Mouse (Mus musculus) layer of hippocampus, postnatal 10 days (tissue): ENCODE data around the gene Hes6. TPM values are rescaled to one million over a fixed set of nuclear protein-coding genes. Genes with fewer than 3 reads are reported as not detected.
A peak's percentile ranks its signal among the peaks of the same experiment; 100 is the strongest.

Experiments used
- DNase-seq, 2 experiments: peaks; one replicate each; pipeline ENCODE4 v3.0.0; 2021; ENCODE audit warnings: low spot score in 2 of 2
- total RNA-seq, 2 experiments: library from RNA; stranded (reverse); gene quantifications; 2 replicates each; pipeline ENCODE4 v1.2.3; 2021

Gene Hes6
- total RNA-seq, 2 experiments from 2014 or later = 31.4 to 36.0 TPM

DNA sequence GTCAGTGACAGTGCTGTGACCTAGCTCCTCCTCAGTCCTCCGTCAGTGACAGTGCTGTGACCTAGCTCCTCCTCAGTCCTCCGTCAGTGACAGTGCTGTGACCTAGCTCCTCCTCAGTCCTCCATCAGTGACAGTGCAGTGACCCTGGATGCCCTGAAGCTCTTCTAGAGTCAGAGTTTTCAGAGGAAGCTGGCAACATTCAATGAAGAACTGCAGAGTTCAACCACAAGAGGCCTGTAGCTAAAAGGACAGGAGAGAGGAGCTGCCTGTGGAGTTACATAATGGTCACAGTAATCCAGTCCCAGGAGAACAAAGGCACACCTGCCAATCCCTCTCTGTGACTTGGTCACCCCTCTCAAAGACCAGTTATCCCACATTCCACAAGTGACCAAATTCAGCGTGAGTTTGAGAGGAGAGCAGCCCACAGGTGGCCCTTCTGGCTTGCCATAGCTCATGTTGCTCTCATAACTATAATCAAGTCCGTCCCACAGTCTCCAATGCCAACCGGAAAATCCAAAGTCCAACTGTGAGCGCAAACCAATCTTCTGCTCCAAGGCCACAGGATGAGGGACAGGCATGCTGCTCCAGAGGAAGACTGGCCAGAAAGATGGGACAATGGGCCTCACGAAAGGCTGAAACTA is 28.6 kb upstream of the Hes6 start:
- DNase-seq = no peak

DNA sequence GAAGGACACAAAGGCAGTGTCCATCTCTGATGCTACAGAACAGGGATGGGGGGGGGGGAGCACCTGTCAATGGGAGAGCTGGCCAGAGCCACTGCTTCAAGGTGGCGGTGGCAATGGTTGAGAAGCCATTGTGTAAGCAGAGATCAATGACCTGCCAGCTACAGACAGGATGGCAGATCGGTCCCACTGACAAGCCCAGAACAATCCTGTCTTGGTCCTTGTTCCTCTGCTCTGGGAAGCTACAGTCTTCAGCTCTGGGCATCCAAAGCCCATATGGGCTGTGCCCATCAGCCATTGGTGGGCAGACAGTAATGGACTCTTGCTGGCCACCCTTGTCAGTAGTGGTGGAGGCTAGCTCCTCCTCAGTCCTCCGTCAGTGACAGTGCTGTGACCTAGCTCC is 28.0 kb upstream of the Hes6 start:
- no peak for DNase-seq

- no peak for DNase-seq
Observed at GRCm38 (mm10) chr1:91439776-91440175, 25.9 kb upstream of the Hes6 start.

DNA sequence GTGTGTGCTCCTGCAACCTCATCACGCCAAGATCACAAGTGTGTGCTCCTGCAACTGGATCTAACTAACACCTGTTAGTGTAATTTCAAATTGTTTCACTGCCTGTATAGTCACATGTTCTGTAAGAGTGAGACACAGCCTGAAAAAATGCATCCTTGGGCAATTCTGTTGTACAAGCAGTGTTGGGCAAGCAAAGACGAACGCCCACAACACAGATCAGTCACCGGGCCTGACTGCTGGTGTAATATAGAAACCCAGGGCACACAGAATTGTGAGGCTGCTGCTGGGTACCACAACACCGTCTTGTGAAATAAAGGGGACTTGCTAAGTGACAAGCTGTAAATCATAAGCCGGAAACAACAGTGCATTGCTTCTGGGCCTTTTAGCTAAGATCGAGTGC is 23.7 kb upstream of the Hes6 start:
- DNase-seq = no peak

- no peak for DNase-seq
Observed at GRCm38 (mm10) chr1:91437083-91437400, 23.2 kb upstream of the Hes6 start.

GRCm38 (mm10) chr1:91436380-91437082 is 22.7 kb upstream of the Hes6 start:
- DNase-seq = peak; percentile 62 to 69

- DNase-seq = no peak
Observed at GRCm38 (mm10) chr1:91435606-91436130, 21.8 kb upstream of the Hes6 start.

DNA sequence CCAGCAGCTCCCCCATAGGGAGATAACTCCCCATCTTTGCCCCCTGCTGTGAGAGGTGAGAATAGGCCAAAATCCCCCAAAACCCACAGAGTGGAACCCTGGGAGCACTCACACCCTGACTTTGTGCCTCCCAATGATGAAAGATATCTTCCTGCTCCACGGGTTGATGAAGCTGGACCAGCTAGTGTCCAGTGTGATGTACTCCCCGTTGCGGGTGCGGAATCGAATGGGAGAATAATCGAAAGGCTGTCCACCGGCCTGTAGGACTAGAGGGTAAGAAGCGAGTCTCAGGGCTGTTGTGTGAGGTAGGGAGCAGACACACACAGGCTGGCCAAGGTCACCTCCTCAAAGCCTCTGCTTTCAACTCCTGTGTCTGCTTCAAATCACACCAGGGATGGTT is 21.1 kb upstream of the Hes6 start:
- DNase-seq = no peak

DNA sequence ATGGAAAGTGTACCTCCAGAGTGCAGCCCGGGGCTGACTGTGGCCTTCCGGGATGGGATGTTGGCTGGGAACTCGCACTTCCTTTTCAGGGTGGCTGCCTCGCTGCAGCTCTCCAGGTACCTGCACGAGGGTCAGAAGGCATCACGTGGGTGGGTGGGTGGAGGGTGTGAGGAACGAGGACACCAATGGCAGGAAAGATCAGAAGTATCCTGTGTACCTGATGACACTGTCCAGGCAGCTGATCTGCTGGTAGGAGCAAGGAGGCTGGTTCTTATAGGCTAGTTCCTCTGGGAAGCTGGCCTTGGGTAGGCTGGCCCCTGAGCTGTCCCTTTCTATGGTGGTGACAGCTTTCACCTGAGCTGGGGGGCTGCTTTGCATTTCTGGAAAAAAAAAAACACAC is 16.9 kb upstream of the Hes6 start:
- DNase-seq = no peak

GRCm38 (mm10) chr1:91429212-91429611 is 15.4 kb upstream of the Hes6 start:
- no peak for DNase-seq

DNA sequence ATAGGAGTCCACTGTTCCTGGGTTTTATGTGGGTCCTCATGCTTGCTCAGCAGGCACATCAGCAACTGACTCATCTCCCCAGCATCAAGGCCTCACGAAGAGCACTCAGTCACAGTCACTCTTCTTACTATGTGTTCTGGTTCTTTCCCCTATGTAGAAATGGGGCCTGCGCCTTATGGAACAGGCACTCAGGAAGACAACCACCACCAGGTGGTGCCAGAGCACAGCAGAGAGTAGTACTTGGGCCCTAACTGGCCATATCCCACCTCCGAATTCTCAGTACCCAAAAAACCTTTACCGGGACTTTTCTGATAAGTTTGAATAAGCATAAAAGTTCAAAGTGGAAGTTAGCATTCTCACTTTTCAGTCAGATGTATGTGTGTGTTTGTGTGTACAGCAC is 14.8 kb upstream of the Hes6 start:
- peak; percentile 81 to 86 for DNase-seq

- DNase-seq = no peak
Observed at GRCm38 (mm10) chr1:91426397-91426796, 12.6 kb upstream of the Hes6 start.

GRCm38 (mm10) chr1:91420601-91421065 is 6.8 kb upstream of the Hes6 start:
- no peak for DNase-seq

DNA sequence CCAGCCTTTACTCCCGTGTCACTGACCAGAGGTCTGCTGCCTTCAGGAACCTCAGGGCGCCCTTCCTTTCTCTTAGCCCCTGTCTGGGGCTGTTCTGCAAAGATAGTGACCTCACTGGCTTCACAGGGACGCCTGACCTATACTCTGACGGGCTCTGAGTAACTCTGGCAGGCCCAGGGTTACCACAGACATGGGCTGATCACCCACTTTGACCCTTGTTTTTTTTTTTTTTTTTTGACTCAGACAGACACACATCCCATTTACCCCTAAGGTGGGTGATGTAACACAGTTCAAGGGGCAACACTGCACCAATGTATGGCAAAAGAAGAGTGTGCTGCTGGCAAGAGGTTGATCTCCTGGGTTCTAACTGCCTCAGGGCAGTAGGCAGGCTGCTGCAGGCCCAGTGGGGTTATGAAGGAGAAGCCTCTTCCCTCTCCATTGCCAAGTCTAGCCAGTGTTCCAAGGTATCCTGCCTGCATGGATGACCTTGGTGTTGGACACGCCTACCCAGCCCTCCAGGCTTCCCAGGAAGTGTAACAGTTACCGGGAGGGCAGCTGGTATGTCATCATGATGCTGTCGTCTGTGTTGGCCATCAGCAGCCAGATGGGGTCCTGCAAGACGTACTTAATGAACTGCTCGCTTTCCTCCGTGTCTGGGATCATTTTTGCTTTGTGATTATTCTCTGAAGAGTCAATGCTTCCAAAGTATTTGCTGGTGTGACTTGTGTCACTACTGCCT is 6.2 kb upstream of the Hes6 start:
- no peak for DNase-seq

GRCm38 (mm10) chr1:91417991-91418390 is 4.2 kb upstream of the Hes6 start:
- DNase-seq = no peak

DNA sequence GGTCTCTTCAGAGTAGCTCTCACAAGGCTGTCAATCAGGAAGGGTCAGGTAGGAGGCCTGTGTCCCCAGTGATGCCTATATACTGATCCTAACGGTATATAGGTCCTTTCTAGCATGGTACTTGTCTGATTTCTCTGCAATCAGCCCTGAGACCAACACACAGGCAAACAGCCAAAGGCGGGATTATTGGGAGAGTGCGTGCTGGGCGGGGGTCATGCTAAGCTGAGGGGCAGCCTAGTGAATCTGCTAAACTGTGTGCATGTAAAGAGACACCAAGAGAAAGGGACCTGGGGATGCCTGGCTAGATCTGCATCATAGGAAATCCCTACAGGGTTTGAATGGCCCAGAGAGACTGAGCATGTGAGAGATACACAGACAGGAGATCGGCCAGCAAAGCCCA is 1.5 kb upstream of the Hes6 start:
- no peak for DNase-seq

DNA sequence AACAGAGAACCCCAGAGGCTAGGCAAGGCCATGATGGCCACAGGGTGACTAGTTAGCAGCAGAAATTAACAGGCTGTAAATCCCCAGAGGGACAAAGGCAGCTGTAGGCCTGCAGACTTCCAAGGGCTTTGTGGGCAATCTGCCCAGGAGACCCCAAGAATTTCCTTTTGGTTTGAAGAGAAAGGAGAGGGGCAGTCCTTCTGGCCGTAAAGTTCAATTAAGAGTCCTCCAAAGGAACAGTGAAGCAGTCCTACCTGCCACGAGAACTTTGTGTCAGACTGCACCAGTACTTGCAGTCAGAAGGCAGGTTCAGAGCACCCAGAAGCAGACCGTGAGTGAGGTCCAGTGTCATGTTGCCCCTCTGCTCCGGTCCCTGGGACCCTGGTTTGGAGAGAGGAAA is 1.1 kb upstream of the Hes6 start:
- DNase-seq = no peak

DNA sequence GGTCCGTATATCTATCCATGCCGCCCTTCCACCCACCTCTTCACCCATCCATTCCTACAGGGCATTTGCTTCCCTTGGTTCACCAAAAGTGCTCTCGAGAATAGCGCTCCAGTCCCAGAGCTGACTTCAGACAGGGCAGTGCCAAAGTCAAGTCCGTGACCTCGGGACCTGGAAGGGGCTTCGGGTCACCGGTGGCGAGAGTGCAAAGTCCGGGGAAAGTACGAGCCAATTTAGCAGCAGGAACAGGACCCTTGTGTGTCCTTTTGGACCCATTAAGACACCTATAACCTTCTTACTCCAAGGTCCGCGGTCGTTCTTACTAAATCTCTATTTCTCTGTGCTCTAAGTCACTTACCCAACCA is 321 bp downstream of the Hes6 start:
- no peak for DNase-seq

DNA sequence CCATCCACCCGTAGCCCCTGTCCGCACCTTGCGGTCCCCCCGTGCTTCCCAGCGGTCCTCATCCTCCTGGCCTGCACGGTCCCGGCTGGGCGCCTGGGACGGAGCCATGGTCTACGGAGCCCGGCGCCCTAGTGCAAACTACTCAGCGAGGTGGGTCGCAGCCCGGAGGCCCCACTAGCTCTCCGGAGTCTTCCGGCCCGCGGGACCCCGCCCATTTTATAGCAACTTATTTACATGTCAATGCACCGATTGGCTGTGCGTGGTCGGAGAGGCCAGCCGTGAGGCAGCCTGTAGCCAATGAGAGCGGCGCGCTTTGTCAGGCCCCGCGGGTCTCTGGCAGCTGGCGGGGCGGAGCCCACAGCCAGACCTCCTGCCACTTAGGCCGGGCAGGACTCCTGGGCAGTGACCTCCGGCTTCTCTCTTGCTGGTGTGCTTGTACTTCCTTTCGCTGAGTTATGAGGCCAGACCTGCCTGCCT is 770 bp downstream of the Hes6 start:
- peak; percentile 85 to 90 for DNase-seq

- DNase-seq = peak; percentile 34 to 41
Observed at GRCm38 (mm10) chr1:91412286-91413029, 1.4 kb downstream of the Hes6 start.

DNA sequence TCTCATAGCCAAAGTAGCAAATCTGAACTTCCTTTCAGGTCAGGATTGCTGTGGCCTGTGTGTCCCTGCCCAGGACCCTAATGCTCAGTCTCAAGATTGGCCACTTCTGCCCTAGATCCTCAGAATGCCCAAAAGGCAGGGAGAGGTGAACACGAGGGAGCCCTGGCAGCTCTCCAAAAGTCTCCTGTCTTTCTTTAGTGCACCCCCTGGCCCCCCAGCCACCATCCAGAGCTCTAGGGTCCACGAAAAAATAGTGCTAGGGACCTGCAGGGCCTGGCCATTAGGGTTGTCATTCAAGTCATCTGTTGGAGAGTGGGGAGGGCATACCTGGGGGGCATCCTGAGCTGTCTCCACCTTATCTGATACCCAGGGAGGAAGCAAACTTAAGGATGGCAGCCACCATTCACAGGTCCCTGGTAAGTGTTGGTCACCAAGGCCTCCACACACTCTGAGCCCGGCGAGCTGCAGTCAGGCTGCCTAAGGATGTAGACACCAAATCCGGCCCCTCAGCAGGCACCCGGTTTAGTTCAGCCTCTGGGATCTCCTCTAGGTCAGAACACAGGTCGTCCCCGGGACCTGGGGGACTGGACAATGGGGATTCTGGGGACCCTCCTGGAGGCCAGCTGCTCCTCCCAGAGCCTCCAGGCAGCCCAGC is 2.1 kb downstream of the Hes6 start:
- DNase-seq = no peak
